Mouse (Mus musculus): ENCODE results near the gene Snrnp40. TPM values are rescaled to one million over a fixed set of nuclear protein-coding genes. Genes with fewer than 3 reads are reported as not detected.

Gene Snrnp40
- polyA plus RNA-seq, 1 experiment = 10.9 TPM

DNA sequence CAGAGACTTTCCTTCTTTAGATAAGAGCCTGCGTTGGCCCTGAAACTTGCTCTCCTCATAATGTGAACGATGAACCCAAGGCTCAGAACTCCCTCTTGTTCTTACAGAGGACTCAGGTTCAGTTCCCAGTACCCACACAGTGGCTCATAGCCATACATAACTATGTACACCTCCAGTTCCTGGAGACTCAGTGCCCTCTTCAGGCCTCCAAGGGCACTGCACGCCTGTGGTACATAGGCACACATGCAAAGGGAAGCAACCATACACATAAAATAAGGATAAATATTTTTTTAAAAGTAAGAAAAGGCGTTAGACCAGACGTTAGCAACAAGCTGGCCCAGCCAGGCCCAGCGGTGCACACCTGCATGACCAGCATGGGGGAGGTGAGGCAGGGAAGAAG lies 10.3 kb upstream of the Snrnp40 start:
- Histone ChIP-seq H3K4me1 (ENCODE audit: control insufficient read depth, insufficient read depth, insufficient read length, low read length) (no peaks in the 10 kb centered on the region), H3K4me3 (ENCODE audit: insufficient read depth, low read depth, low read length) (no peak overlapping the region), H3K27ac (replicated peaks; ENCODE audit: low read depth, low read length) (no peak overlapping the region)

DNA sequence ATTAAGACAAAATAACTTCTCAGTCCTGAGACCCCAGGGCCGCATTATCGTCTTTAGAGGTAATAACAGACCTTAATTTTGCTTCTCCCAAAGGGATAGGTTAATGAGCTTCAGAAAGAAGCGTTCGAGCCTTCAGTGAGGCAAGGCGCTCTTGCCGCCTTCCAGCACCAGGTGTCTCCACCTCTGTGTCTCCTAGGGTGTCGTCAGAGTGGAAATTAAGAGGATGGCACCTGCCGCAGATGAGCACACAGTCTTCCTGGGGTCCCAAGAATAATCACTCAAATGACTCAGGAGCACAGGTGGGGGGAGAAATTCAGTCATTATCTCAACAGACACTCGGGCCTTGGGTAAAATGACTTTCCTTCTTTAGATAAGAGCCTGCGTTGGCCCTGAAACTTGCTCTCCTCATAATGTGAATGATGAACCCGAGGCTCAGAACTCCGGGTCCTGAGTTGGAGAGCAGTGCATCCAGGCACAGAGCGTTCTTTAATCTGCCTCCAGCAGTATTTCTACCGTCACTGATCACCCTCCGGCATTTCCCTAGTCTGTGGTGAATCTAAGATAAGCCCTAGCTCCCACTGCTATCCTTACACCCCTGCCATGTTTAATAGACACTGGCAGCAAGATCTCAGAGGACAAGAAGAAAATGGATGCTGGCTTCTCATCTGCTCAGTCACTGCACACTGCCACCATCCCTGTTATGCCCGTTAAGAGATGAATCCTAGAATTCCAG lies 9.1 kb upstream of the Snrnp40 start:
- Histone ChIP-seq H3K4me1 (ENCODE audit: control insufficient read depth, insufficient read depth, insufficient read length, low read length) (no peaks in the 10 kb centered on the region), H3K4me3 (ENCODE audit: insufficient read depth, low read depth, low read length) (no peak overlapping the region), H3K27ac (replicated peaks; ENCODE audit: low read depth, low read length) (no peak overlapping the region)

DNA sequence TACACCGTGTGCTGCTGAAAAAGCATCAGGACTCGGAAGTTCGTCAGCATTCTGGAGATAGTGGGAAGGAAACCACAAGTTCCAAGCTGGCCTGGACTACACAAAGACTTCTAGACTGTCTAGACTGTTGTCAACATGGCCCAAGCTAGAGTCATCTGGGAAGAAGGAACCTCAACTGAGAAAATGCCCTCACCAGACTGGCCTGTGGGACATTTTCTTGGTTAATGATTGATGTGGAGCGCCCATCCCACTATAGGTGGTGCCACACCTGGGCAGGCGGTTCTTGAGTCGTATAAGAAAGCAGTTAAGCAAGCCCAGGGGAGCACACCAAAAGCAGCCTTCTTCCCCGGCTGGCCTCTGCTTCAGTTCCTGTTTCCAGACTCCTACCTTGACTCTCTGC lies 7.3 kb upstream of the Snrnp40 start:
- Histone ChIP-seq H3K4me1 (ENCODE audit: control insufficient read depth, insufficient read depth, insufficient read length, low read length) (no peaks in the 10 kb centered on the region), H3K4me3 (ENCODE audit: insufficient read depth, low read depth, low read length) (no peak overlapping the region), H3K27ac (replicated peaks; ENCODE audit: low read depth, low read length) (no peak overlapping the region)

DNA sequence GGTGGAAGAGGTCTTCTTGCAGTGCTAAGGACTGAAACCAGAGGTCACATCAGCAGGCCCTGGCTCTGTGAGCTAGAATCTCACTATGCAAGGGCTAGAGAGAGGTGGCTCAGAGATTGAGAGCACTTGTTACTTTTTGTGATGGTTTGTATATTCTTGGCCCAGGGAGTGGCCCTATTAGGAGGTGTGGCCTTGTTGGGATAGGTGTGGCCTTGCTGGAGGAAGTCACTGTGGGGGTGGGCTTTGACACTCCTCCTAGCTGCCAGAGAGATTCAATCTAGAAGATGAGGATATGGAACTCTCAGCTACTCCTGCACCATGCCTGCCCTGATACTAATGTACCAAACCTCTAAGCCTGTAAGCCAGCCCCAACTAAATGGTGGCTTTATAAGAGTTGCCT lies 2.0 kb upstream of the Snrnp40 start:
- no peak overlapping the region for H3K4me3 ChIP-seq (ENCODE audit: insufficient read depth, low read depth, low read length)
- H3K4me1 ChIP-seq (ENCODE audit: control insufficient read depth, insufficient read depth, insufficient read length, low read length) = peaks cover 4% of the 10 kb centered on the region; the same call in 1 of the 2 replicates
- H3K27ac ChIP-seq (replicated peaks; ENCODE audit: low read depth, low read length) = no peak overlapping the region

DNA sequence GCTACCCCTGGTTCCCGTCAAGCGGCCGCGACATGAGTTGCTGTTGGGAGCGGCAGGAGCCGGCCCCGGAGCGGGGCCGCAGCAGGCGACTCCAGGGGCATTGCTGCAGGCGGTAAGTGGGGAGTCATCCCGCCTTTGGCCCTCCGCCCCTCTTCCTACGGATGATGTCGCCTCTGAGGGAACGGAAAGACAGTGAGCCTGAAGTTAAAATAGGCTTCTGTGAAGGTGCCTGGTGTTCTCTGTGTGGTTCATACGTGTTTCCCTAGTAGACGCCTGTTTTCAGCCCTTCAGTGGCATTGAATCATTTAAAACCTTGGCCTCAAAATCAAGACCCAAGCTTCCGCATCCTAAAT lies 282 bp downstream of the Snrnp40 start:
- Histone ChIP-seq H3K27ac (replicated peaks; ENCODE audit: low read depth, low read length) (no peak overlapping the region), H3K4me1 (ENCODE audit: control insufficient read depth, insufficient read depth, insufficient read length, low read length) (peaks cover 4% of the 10 kb centered on the region; the same call in 1 of the 2 replicates), H3K4me3 (ENCODE audit: insufficient read depth, low read depth, low read length) (peak overlapping the region; percentile 80)

DNA sequence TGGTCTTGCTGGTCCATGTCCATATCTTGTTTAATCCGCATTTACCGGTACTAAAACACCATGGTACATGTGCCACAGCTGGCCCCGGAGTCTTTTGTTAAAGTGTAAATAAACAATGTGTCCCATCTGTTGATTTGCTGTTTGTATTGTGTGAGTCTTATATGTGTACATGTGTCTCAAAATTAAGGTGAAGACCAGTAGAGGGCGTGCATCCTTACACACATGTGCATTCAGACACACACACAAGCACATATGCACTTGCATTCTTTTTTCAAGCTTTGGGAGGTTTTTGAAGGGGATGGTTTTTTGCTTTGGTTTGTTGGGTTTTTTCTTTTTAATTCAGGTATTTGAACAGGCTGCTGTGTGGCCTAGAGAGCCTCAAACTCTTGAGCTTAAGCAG lies 16.7 kb downstream of the Snrnp40 start:
- no peak overlapping the region for H3K4me3 ChIP-seq (ENCODE audit: insufficient read depth, low read depth, low read length)
- H3K4me1 ChIP-seq (ENCODE audit: control insufficient read depth, insufficient read depth, insufficient read length, low read length) = no peaks in the 10 kb centered on the region

DNA sequence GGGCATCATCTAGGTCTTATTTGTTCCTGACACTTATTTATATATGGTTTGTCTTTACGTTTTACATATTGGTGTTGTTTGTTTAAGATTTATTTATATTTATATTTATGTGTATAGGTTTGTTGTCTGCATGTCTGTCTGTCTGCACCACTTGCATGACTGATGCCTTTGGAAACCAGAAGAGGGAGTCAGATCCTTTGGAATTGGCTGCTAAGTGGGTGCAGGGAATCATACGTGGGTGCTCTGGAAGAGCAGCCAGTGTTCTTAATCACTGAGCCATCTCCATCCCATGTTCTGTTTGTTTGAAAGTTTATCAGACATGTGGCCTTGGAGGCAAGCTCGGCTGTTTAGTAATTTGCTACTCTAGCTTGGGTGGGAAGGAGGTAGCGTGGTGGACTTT lies 17.6 kb downstream of the Snrnp40 start:
- Histone ChIP-seq H3K27ac (replicated peaks; ENCODE audit: low read depth, low read length) (no peak overlapping the region), H3K4me3 (ENCODE audit: insufficient read depth, low read depth, low read length) (no peak overlapping the region), H3K4me1 (ENCODE audit: control insufficient read depth, insufficient read depth, insufficient read length, low read length) (no peaks in the 10 kb centered on the region)

More for the DNA sequence above, 16.7 kb downstream of the Snrnp40 start:
- H3K27ac ChIP-seq (replicated peaks; ENCODE audit: low read depth, low read length) = no peak overlapping the region

DNA sequence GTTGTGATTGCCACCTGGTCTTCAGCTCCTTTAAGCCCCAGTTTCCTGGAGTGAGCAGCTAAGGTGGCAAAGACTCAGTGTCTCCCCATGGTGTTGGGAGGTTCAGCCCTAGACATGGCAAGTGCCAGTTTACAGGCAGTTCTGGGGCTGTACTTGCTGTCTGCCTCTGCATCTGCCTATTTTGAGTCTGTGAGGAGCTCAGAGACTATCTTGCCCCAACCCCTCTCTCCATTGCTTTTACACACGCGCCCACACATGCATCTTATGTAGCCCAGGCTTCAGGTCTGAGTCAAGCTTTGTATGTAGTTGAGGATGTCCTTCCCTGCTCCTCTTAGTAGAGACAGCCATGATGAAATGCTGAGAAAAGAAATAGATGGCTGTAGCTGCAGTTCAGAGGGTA lies 19.2 kb downstream of the Snrnp40 start:
- H3K27ac ChIP-seq (replicated peaks; ENCODE audit: low read depth, low read length) = no peak overlapping the region
- no peak overlapping the region for H3K4me3 ChIP-seq (ENCODE audit: insufficient read depth, low read depth, low read length)
- H3K4me1 ChIP-seq (ENCODE audit: control insufficient read depth, insufficient read depth, insufficient read length, low read length) = no peaks in the 10 kb centered on the region

DNA sequence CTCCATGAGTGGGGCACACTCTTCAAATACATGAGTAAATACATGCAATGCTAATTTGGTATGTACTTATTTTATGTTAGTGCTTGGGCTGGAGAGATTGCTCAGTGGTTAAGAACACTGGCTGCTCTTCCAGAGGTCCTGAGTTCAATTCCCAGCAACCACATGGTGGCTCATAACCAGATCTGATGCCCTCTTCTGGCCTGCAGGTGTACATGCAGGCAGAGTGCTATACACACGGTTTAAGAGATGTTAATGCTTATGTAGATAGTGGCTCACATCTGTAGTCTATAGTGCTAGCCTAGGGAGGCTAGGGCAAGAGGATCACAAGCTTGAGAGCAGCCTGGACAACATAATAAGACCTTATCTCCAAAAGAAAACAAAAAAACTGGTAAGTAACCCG lies 20.5 kb downstream of the Snrnp40 start:
- H3K27ac ChIP-seq (replicated peaks; ENCODE audit: low read depth, low read length) = no peak overlapping the region
- no peak overlapping the region for H3K4me3 ChIP-seq (ENCODE audit: insufficient read depth, low read depth, low read length)
- no peaks in the 10 kb centered on the region for H3K4me1 ChIP-seq (ENCODE audit: control insufficient read depth, insufficient read depth, insufficient read length, low read length)

DNA sequence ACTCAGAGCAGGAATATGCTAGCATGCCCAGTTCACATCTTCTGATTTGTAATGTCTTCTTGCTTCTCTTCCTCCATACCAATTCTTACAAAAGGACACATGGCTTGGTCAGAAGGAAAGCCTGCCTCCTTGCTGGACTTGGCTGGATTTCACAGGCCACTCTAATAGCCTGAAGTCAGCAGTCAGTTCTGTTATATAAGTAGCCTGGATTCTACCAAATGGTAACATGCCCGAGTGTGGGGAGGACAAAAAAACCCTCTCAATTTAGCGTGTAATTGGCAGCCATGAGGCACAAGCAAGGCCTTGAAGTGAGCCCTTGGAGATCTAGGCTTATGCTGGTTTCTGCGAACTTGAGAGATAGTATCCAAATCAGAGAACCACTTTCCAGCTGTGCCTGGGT lies 27.3 kb downstream of the Snrnp40 start:
- Histone ChIP-seq H3K4me3 (ENCODE audit: insufficient read depth, low read depth, low read length) (no peak overlapping the region), H3K4me1 (ENCODE audit: control insufficient read depth, insufficient read depth, insufficient read length, low read length) (peaks cover 5% of the 10 kb centered on the region), H3K27ac (replicated peaks; ENCODE audit: low read depth, low read length) (peak overlapping the region; percentile 90)

DNA sequence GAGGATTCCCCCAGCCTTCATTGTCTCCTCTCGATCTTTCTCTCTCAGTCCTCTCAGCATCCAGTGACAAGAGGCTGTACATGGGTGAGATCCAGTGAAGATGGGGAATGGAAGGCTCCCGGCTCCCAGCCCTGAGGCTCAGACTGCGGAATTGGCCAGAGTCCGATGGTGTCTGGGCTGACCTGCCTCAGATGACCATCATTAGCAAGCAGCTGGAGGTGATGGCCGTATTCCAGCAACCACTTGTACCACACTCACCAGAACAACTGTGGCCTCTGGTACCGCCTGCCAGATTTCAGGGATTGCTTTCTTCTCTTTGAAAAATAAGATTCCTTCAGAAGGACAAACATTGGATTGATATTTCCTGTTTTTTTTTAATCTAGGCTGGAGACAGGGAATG lies 29.6 kb downstream of the Snrnp40 start:
- no peak overlapping the region for H3K4me3 ChIP-seq (ENCODE audit: insufficient read depth, low read depth, low read length)
- peak overlapping the region; percentile 50; the same call in 1 of the 2 replicates for H3K27ac ChIP-seq (replicated peaks; ENCODE audit: low read depth, low read length)
- H3K4me1 ChIP-seq (ENCODE audit: control insufficient read depth, insufficient read depth, insufficient read length, low read length) = peaks cover 5% of the 10 kb centered on the region

DNA sequence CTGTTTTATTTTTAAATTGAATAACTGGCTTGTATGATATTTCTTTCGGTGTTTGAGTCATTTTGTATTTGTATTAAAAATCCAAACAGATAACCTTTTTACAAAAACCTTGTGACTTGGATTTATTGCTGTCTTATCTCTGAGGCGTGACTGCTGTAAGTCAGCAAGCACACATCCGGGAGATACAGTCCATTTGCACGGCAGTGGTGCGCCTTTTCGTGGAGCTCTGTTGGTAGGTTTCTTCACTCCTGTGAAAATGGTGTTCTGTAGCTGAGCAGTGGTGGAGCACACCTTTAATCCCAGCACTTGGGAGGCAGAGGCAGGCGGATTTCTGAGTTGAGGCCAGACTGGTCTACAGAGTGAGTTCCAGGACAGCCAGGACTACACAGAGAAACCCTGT lies 30.0 kb downstream of the Snrnp40 start:
- no peak overlapping the region for H3K4me3 ChIP-seq (ENCODE audit: insufficient read depth, low read depth, low read length)
- H3K4me1 ChIP-seq (ENCODE audit: control insufficient read depth, insufficient read depth, insufficient read length, low read length) = peaks cover 5% of the 10 kb centered on the region
- no peak overlapping the region; the same call in 1 of the 2 replicates for H3K27ac ChIP-seq (replicated peaks; ENCODE audit: low read depth, low read length)

DNA sequence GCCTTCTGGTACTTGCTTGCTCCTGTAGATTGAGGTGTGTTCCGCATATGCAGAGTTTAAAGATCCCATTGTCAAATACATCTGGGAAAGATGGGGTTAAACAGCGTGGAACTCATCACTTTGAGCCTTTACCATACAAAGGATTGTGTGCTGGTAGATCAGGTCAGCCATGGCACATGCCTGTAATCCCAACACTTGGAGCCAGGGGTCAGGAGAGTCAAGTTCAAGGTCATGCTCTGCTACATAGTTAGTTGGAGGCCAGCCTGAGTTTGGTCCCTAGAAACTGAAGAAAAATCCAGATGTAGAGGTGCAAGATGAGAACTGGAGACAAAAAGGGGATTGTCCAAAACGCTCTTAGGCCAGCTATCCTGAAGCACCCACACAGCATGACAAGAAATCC lies 31.3 kb downstream of the Snrnp40 start:
- Histone ChIP-seq H3K27ac (replicated peaks; ENCODE audit: low read depth, low read length) (0 out of 2 replicates have a peak overlapping the region, but pooled peaks have one; percentile 31), H3K4me3 (ENCODE audit: insufficient read depth, low read depth, low read length) (no peak overlapping the region), H3K4me1 (ENCODE audit: control insufficient read depth, insufficient read depth, insufficient read length, low read length) (peaks cover 5% of the 10 kb centered on the region; the same call in 1 of the 2 replicates)

Other genes with a start within 250 kb of the Snrnp40 start
- not detected in 2 replicates for gene Hcrtr1, start 220.8 kb upstream of the Snrnp40 start, polyA plus RNA-seq (2012; ENCODE audit: insufficient read depth, insufficient read length, missing spikeins)
- 30.1 and 32.4 TPM in 2 replicates for gene Tinagl1, start 185.0 kb upstream of the Snrnp40 start, polyA plus RNA-seq (2012; ENCODE audit: insufficient read depth, insufficient read length, missing spikeins)
- not detected in 2 replicates for gene Gm853, start 137.7 kb upstream of the Snrnp40 start, polyA plus RNA-seq (2012; ENCODE audit: insufficient read depth, insufficient read length, missing spikeins)
- gene Serinc2, start 80.9 kb upstream of the Snrnp40 start, polyA plus RNA-seq (2012; ENCODE audit: insufficient read depth, insufficient read length, missing spikeins) = 1.6 and 2.3 TPM in 2 replicates
- 1,247 and 2,143 TPM in 2 replicates for gene Fabp3, start 51.5 kb upstream of the Snrnp40 start, polyA plus RNA-seq (2012; ENCODE audit: insufficient read depth, insufficient read length, missing spikeins)
- gene Gm10570, start 51.5 kb upstream of the Snrnp40 start, polyA plus RNA-seq (2012; ENCODE audit: insufficient read depth, insufficient read length, missing spikeins) = 2.1 TPM in 1 of 2 replicates, not detected in the other
- gene Zcchc17, start 189 bp upstream of the Snrnp40 start, polyA plus RNA-seq (2012; ENCODE audit: insufficient read depth, insufficient read length, missing spikeins) = 31.0 and 36.4 TPM in 2 replicates
- 2.8 and 4.0 TPM in 2 replicates for gene Nkain1, start 214.0 kb downstream of the Snrnp40 start, polyA plus RNA-seq (2012; ENCODE audit: insufficient read depth, insufficient read length, missing spikeins)